Mouse (Mus musculus) hindbrain, embryonic 15.5 days (tissue): ENCODE data around the gene C130050O18Rik. TPM values are rescaled to one million over a fixed set of nuclear protein-coding genes. Genes with fewer than 3 reads are reported as not detected.

Experiments
- ATAC-seq: fragments of 200-750 bp; cut with Nextera tagmentation; 2 replicates; pipeline ENCODE4 v1.8.0; 2017; ENCODE audit warnings: low read depth, moderate number of reproducible peaks, moderate TSS enrichment; ENCODE audit not compliant: low FRiP score
- H3K27ac ChIP-seq: fragments of 300-500 bp; sonication (generic); replicated peaks from 2 replicates; pipeline ENCODE4 v1.5.1; 2015; ENCODE audit warnings: mild to moderate bottlenecking, inconsistent platforms
- H3K27me3 ChIP-seq: fragments of 300-500 bp; sonication (generic); 2 replicates; pipeline ENCODE4 v1.6.1; 2015; ENCODE audit warnings: control low read depth, inconsistent platforms
- H3K36me3 ChIP-seq: fragments of 300-500 bp; sonication (generic); 2 replicates; pipeline ENCODE4 v1.6.1; 2015; ENCODE audit warnings: control low read depth, inconsistent platforms
- H3K4me1 ChIP-seq: fragments of 300-500 bp; sonication (generic); replicated peaks from 2 replicates; pipeline ENCODE4 v1.6.1; 2015; ENCODE audit warnings: control low read depth, inconsistent platforms
- H3K4me2 ChIP-seq: fragments of 300-500 bp; sonication (generic); 2 replicates; pipeline ENCODE4 v1.6.1; 2015; ENCODE audit warnings: moderate library complexity, mild to moderate bottlenecking, inconsistent platforms
- H3K4me3 ChIP-seq: fragments of 300-500 bp; sonication (generic); 2 replicates; pipeline ENCODE4 v1.5.1; 2015; ENCODE audit warnings: mild to moderate bottlenecking, inconsistent platforms
- H3K9ac ChIP-seq: fragments of 300-500 bp; sonication (generic); 2 replicates; pipeline ENCODE4 v1.6.1; 2015; ENCODE audit warnings: inconsistent platforms
- H3K9me3 ChIP-seq: fragments of 300-500 bp; sonication (generic); 2 replicates; pipeline ENCODE4 v1.6.1; 2016; ENCODE audit warnings: control low read depth, inconsistent platforms
- WGBS: fragments of 180-500 bp; shearing (Covaris S2); methylation state at CpG from one replicate; pipeline ENCODE4 v1.1.7; 2015; 5-methylcytosine and 5-hydroxymethylcytosine counted together
- polyA plus RNA-seq: library from polyadenylated mRNA; unstranded; fragments of >200 nt; fragmentation: Nextera tagmentation; extraction: Ambion mirVana; gene quantifications from 2 replicates; pipeline ENCODE4 v1.2.1, GENCODE M21; 2015

Gene C130050O18Rik
- polyA plus RNA-seq, 1 experiment from 2014 or later, result 0.22 TPM

DNA sequence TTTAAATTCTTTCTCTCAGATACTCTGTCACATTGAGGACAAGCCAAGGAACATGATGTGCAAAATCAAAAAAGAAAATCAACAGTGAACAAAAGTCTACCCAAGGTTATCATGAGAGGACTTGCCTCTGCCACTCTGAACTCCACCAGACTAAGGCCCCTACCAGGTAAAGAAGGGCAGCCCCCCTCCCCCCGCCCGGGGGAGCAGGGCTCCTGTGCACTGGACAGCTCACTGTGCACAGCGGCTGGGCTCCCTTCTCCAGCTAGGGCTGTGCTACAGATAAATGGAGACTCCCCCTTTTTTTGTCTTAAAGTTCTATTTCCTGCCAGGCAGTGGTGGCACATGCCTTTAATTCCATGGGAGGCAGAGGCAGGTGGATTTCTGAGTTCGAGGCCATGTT, 32.7 kb downstream of the C130050O18Rik start:
- Histone ChIP-seq H3K9me3 (no peaks in the 10 kb centered on the region), H3K27ac (no peak overlapping the region), H3K4me3 (no peak overlapping the region), H3K27me3 (no peaks in the 10 kb centered on the region), H3K36me3 (no peaks in the 10 kb centered on the region), H3K9ac (no peak overlapping the region), H3K4me2 (no peak overlapping the region), H3K4me1 (peaks cover 48% of the 10 kb centered on the region)
- 87% methylated on average over 4 of the region's 4 CpGs for WGBS
- no peak for ATAC-seq

DNA sequence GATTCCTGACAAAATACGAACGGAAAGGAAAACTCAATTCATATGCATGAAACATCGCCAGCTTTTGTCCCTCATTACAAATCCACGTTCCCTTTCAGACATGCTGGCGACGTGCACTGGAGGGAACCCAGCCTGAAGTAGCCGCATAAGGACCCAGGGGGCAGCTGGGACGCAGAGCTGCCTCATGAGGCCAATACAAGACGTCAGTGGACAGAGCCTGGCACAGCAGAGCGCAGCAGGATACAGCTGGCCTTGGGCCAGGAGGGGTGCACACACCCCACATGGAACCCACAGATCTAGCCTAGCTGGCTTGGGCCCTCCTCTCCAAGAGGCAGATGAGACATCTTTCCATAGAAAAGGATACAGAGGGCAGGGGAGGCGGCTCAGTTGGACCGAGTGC, 33.4 kb downstream of the C130050O18Rik start:
- Histone ChIP-seq H3K27me3 (no peaks in the 10 kb centered on the region), H3K4me2 (no peak overlapping the region), H3K36me3 (no peaks in the 10 kb centered on the region), H3K4me1 (peaks cover 48% of the 10 kb centered on the region), H3K9me3 (no peaks in the 10 kb centered on the region), H3K9ac (no peak overlapping the region), H3K4me3 (no peak overlapping the region), H3K27ac (no peak overlapping the region)
- no peak for ATAC-seq
- WGBS, result 54% methylated on average over 12 of the region's 12 CpGs

DNA sequence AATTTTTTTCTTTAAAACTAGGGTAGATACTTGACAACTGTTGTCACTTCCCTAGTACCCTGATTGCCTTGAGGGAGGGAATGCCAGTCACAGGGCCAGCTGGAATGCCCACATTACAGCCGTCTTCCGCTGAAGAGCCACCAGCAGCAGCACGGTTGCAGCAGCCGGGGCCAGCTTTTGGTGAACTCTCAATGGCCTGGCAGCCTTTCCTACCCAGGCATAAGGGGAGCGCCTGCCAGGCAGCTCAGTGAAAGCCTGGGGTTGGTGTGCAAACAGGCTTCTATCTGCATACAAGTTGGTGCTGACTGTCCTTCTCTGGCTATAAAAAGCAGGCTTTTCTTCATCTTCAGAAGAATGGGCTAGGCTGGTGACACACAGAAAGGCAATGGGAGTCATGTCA, 35.4 kb downstream of the C130050O18Rik start:
- H3K27ac ChIP-seq, result no peak overlapping the region

DNA sequence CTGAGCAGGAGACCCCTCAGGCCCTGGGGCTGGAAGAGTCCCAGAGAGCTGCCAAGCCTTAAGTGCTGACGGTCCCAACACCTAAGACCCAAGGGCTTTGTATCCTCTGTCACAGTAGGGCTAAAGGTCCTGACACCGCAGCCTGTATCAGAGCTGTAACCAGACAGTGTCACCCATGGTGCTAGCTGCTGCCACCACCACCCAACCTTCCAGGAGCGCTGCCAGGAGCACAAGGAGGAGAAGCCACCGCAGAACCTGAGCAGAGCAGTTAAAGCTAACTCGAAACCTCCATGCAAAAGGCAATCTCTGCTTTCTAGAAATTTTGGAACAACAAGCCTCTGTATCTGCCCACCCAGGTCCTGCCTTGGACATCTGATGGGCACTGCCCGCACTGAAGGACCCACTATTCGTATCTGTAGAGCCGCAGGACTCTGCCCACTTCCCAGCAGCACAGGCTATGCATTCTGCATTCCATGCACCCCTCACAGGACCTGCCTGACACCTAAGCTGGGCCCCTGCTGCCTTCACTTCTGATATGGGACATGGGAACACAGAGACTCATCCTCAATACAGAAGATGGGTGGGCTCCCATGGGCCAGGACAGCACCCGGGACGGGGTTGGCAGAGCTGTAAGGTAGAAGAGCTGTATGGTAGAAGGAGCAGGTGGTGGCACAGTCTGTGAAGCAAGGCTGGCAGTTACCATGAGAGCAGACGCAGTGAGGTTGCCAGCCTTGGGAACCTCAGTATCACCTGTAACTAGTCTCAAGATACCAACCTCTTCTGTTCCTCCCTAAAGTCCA, 36.0 kb downstream of the C130050O18Rik start:
- H3K9me3 ChIP-seq, result no peaks in the 10 kb centered on the region
- no peaks in the 10 kb centered on the region for H3K36me3 ChIP-seq
- WGBS, result 97% methylated on average over 11 of the region's 11 CpGs
- no peak for ATAC-seq
- no peak overlapping the region for H3K4me3 ChIP-seq
- H3K4me2 ChIP-seq, result no peak overlapping the region
- no peak overlapping the region for H3K9ac ChIP-seq
- H3K27me3 ChIP-seq, result no peaks in the 10 kb centered on the region
- H3K4me1 ChIP-seq, result peaks cover 27% of the 10 kb centered on the region
- peak overlapping the region; percentile 7; the same call in 1 of the 2 replicates for H3K27ac ChIP-seq

More for the DNA sequence above, 35.4 kb downstream of the C130050O18Rik start:
- WGBS, result 74% methylated on average over 5 of the region's 5 CpGs
- no peaks in the 10 kb centered on the region for H3K9me3 ChIP-seq
- no peak for ATAC-seq
- no peaks in the 10 kb centered on the region for H3K36me3 ChIP-seq
- peaks cover 32% of the 10 kb centered on the region for H3K4me1 ChIP-seq
- no peaks in the 10 kb centered on the region for H3K27me3 ChIP-seq
- no peak overlapping the region for H3K9ac ChIP-seq
- H3K4me3 ChIP-seq, result no peak overlapping the region
- H3K4me2 ChIP-seq, result no peak overlapping the region

DNA sequence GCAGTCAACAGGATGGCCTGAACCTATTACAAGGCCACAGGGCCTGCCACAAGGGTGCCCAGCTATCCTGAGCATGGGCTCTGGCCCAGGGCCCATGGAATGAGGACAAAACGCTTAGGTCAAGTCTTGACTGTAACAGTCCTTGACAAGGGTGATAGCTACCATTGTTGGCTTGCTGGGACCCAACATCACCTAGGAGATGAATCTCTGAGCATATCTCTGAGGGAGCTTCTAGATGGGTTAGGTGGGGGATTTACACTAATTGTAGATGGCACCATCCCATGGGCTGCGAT, 36.6 kb downstream of the C130050O18Rik start:
- no peak for ATAC-seq
- Histone ChIP-seq H3K27ac (peak overlapping the region; percentile 7; the same call in 1 of the 2 replicates), H3K4me2 (no peak overlapping the region), H3K9ac (no peak overlapping the region), H3K9me3 (no peaks in the 10 kb centered on the region), H3K4me1 (peaks cover 26% of the 10 kb centered on the region), H3K36me3 (no peaks in the 10 kb centered on the region), H3K27me3 (no peaks in the 10 kb centered on the region), H3K4me3 (no peak overlapping the region)
- WGBS, result 89% methylated on average over 2 of the region's 2 CpGs

DNA sequence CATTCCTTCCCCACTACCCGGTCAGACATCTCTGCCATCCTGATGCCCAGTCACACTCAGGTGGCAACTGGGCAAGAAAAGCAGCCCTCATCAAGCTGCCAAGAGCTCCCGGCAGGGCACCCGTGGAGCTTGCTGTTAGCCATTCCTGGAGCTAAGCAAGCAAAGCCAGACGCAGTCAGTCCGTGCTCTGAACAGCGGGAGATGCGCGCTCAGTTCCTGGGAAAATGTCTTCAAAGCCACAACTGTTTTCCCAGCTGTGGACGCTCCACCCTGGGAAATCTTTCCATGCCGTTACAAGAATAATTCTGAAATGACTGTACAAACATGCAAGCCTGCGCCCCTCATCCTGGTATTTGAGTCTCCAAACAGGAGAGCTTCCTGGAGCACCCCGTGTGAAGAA, 37.3 kb downstream of the C130050O18Rik start:
- no peak overlapping the region for H3K4me2 ChIP-seq
- H3K27me3 ChIP-seq, result no peaks in the 10 kb centered on the region
- WGBS, result 62% methylated on average over 12 of the region's 12 CpGs
- peaks cover 26% of the 10 kb centered on the region for H3K4me1 ChIP-seq
- H3K36me3 ChIP-seq, result no peaks in the 10 kb centered on the region
- H3K9me3 ChIP-seq, result no peaks in the 10 kb centered on the region
- no peak overlapping the region for H3K4me3 ChIP-seq
- H3K27ac ChIP-seq, result peak overlapping the region; percentile 69
- ATAC-seq, result no peak
- no peak overlapping the region for H3K9ac ChIP-seq

DNA sequence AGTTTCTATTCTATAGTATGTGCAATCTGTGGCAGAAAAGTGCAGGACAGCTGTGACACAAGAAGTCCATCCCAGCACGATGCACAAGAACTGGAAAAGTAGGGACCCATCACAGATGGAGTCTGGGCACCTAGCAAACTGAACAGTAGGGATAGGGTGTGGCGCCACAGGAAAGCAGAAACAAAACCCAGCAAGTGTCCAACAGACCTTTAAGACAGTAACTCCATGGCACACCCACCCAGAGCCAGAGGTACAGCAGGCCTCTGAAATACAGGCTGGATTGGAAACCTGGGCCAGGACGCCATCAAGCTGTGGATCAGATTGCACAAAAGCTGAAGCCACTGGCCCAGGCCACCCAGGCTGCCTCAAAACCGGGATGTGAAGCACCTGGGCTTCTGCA, 37.9 kb downstream of the C130050O18Rik start:
- Histone ChIP-seq H3K4me1 (peaks cover 26% of the 10 kb centered on the region), H3K27me3 (no peaks in the 10 kb centered on the region), H3K4me2 (no peak overlapping the region), H3K36me3 (no peaks in the 10 kb centered on the region), H3K27ac (peak overlapping the region; percentile 56; the same call in 1 of the 2 replicates), H3K9ac (no peak overlapping the region), H3K9me3 (no peaks in the 10 kb centered on the region), H3K4me3 (no peak overlapping the region)
- ATAC-seq, result no peak
- WGBS, result 78% methylated on average over 4 of the region's 4 CpGs

DNA sequence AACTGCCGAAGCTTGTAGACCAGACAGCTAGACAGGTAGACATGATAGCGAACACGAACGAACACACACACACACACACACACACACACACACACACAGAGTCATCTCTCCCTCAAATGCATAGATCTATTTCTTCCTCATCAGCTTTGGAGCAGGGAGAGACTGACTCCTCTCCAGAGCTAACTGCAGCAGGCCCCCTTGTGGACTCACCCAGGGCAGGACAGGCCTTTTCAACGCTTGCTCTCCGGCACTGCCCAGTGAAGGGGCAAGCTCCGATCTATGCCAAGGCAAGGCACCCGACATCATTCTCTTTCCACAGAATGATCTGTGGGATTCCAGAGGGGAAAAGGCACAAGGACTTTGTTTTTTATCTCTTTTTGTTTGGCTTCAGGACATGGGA, 40.2 kb downstream of the C130050O18Rik start:
- H3K4me1 ChIP-seq, result peaks cover 37% of the 10 kb centered on the region
- no peak overlapping the region for H3K4me3 ChIP-seq
- H3K4me2 ChIP-seq, result no peak overlapping the region
- no peaks in the 10 kb centered on the region for H3K27me3 ChIP-seq
- ATAC-seq, result no peak
- H3K9ac ChIP-seq, result no peak overlapping the region
- H3K36me3 ChIP-seq, result no peaks in the 10 kb centered on the region
- H3K27ac ChIP-seq, result no peak overlapping the region
- H3K9me3 ChIP-seq, result no peaks in the 10 kb centered on the region
- 83% methylated on average over 8 of the region's 8 CpGs for WGBS

DNA sequence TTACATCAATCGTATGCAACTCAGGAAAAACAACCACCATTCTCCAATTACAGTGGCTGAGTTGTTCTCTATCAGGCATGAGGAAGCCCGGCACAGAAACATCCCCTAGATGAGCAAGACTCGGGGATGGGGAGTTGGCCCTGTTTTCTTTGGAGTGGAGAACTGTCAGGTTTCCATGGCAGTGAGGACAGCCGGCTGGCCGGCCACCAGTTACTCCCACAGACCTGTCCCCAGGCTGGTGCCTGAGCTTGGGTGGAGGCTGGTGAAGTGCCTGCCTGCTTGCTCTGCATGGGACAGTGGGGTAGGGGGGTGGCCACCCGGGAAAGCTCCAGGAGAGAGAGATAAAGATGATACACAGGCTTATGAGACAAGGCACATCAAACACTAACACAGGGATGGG, 42.9 kb downstream of the C130050O18Rik start:
- Histone ChIP-seq H3K36me3 (no peaks in the 10 kb centered on the region), H3K4me2 (no peak overlapping the region), H3K27me3 (no peaks in the 10 kb centered on the region), H3K9me3 (no peaks in the 10 kb centered on the region), H3K4me3 (no peak overlapping the region), H3K4me1 (peaks cover 19% of the 10 kb centered on the region), H3K27ac (no peak overlapping the region), H3K9ac (no peak overlapping the region)
- 62% methylated on average over 6 of the region's 6 CpGs for WGBS
- no peak for ATAC-seq

DNA sequence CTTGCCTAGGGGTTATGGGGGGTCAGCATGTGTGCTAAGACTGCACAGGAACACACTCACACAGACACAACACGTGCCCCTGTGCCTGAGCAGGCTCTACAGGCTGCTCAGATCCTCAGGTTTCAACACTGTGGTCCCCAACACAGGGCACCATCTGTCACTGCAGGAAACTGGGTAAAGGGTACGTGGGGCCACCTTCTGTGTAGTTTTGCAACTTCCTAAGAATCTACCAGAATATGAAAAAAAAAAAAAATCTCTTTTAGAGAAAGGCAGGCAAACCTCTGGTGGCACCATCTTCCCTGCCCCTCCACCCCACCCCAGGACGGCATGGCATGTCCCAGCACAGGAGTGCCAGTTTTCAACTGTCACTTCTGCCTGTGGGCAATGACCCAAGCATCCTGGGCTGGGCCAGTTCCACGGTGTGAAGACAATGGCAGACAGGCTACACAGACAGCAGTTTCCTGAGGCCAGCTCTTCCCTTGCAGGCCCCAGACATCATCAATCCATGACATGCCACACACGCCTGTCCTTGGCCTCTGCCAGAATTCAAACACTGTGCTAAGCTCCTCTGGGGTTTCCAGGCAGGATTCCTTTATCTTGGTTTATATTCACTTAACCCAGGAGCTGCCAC, 44.2 kb downstream of the C130050O18Rik start:
- Histone ChIP-seq H3K9me3 (no peaks in the 10 kb centered on the region), H3K4me2 (no peak overlapping the region), H3K27me3 (no peaks in the 10 kb centered on the region), H3K4me3 (no peak overlapping the region), H3K36me3 (no peaks in the 10 kb centered on the region), H3K9ac (no peak overlapping the region), H3K4me1 (peaks cover 19% of the 10 kb centered on the region), H3K27ac (peak overlapping the region; percentile 23; the same call in 1 of the 2 replicates)
- ATAC-seq, result peak; percentile 60; the same call in 1 of the 2 replicates
- WGBS, result 24% methylated on average over 5 of the region's 5 CpGs

DNA sequence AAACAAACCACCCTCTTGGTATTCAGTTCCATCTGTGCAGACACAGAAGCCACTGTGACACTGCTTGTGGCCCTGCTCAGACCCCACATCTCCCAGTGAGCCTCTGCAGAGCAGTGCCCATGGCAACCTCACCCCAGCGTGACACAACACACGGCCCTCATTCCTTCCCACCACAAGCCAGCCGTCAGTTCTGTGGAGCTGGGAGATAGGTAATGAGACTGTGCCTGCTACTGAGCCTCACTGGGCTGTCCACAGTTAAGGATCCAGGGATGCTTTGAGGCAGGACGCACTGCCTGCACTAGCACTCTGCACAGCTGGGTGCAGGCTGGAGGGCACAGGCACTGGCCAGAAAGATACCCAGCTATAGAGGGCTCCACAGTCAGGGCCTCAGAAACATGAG, 44.8 kb downstream of the C130050O18Rik start:
- peak; percentile 72; the same call in 1 of the 2 replicates for ATAC-seq
- Histone ChIP-seq H3K27ac (peak overlapping the region; percentile 23; the same call in 1 of the 2 replicates), H3K27me3 (no peaks in the 10 kb centered on the region), H3K4me1 (peaks cover 19% of the 10 kb centered on the region), H3K36me3 (peaks cover 2% of the 10 kb centered on the region; the same call in 1 of the 2 replicates), H3K9me3 (no peaks in the 10 kb centered on the region), H3K4me2 (no peak overlapping the region), H3K4me3 (no peak overlapping the region), H3K9ac (no peak overlapping the region)
- WGBS, result 6% methylated on average over 4 of the region's 4 CpGs

DNA sequence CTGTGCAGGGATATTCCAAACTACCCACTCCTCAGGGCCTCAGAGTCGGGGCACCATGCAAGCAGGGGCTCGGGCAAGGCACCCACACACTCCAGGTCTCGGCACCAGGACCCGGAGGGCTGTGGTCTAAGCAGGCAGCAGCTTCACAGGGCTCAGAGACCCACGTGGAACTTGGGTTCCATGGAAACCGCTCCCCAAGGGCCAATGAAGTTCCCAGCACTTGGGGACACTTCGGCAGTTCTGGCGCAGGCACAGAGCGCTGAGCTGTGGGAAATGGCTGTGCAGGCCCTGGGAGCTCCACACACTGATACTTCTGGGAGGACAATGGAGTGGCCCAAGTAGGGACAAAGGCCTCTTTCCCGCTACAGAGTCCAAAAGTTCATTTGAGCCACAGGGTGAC, 48.0 kb downstream of the C130050O18Rik start:
- H3K4me3 ChIP-seq, result no peak overlapping the region
- peaks cover 16% of the 10 kb centered on the region for H3K4me1 ChIP-seq
- no peaks in the 10 kb centered on the region for H3K9me3 ChIP-seq
- no peak overlapping the region for H3K27ac ChIP-seq
- no peak for ATAC-seq
- peaks cover 2% of the 10 kb centered on the region; the same call in 1 of the 2 replicates for H3K36me3 ChIP-seq
- H3K9ac ChIP-seq, result no peak overlapping the region
- H3K27me3 ChIP-seq, result no peaks in the 10 kb centered on the region
- H3K4me2 ChIP-seq, result no peak overlapping the region
- 85% methylated on average over 10 of the region's 10 CpGs for WGBS
